Mouse (Mus musculus) lung, adult 2 months (tissue): Measurements from ENCODE around the gene Zc3h10.

Source experiments
- CTCF ChIP-seq: fragments of 200-500 bp; IDR thresholded peaks from 2 replicates; pipeline ENCODE4 v1.5.1; 2011; ENCODE audit warnings: mild to moderate bottlenecking, low read length, control low read depth; ENCODE audit not compliant: insufficient read depth
- POLR2A ChIP-seq: fragments of 200-500 bp; IDR thresholded peaks from 2 replicates; pipeline ENCODE4 v1.6.1; 2011; ENCODE audit warnings: low read depth, mild to moderate bottlenecking, control low read depth, low read length, borderline replicate concordance; ENCODE audit errors: extremely low read depth

GRCm38 (mm10) chr10:128505974-128506373, 41.6 kb downstream of the Zc3h10 start:
- TF ChIP-seq POLR2A (no peak), CTCF (no peak)
